Mouse (Mus musculus): ENCODE measurements around the gene Cphx3. TPM values are rescaled to one million over a fixed set of nuclear protein-coding genes. Genes with fewer than 3 reads are reported as not detected.

The Cphx3 gene
- polyA plus RNA-seq, 1 experiment from 2014 or later: not detected

Other genes starting within 250 kb of the Cphx3 start
- gene Anxa11, start 240.1 kb upstream of the Cphx3 start, polyA plus RNA-seq (2014; fragmentation: Nextera tagmentation; extraction: Ambion mirVana): 2.3 and 3.1 TPM in 2 replicates
- gene Plac9a, start 179.2 kb upstream of the Cphx3 start, polyA plus RNA-seq (2014; fragmentation: Nextera tagmentation; extraction: Ambion mirVana): not detected in 2 replicates
- gene Tmem254a, start 154.6 kb upstream of the Cphx3 start, polyA plus RNA-seq (2014; fragmentation: Nextera tagmentation; extraction: Ambion mirVana): 3.7 and 4.4 TPM in 2 replicates
- gene Cphx1, start 144.0 kb upstream of the Cphx3 start, polyA plus RNA-seq (2014; fragmentation: Nextera tagmentation; extraction: Ambion mirVana): not detected in 2 replicates
- 1.9 and 2.1 TPM in 2 replicates for gene Duxbl1, start 103.7 kb upstream of the Cphx3 start, polyA plus RNA-seq (2014; fragmentation: Nextera tagmentation; extraction: Ambion mirVana)
- 8.1 and 12.1 TPM in 2 replicates for gene Gm9780, start 39.6 kb upstream of the Cphx3 start, polyA plus RNA-seq (2014; fragmentation: Nextera tagmentation; extraction: Ambion mirVana)
- gene Tmem254c, start 14.9 kb upstream of the Cphx3 start, polyA plus RNA-seq (2014; fragmentation: Nextera tagmentation; extraction: Ambion mirVana): 11.6 and 24.2 TPM in 2 replicates
- not detected in 2 replicates for gene Cphx2, start 781 bp upstream of the Cphx3 start, polyA plus RNA-seq (2014; fragmentation: Nextera tagmentation; extraction: Ambion mirVana)
- not detected in 2 replicates for gene Duxbl2, start 36.1 kb downstream of the Cphx3 start, polyA plus RNA-seq (2014; fragmentation: Nextera tagmentation; extraction: Ambion mirVana)
- 5.2 and 7.4 TPM in 2 replicates for gene Plac9b, start 100.2 kb downstream of the Cphx3 start, polyA plus RNA-seq (2014; fragmentation: Nextera tagmentation; extraction: Ambion mirVana)
- gene Tmem254b, start 124.7 kb downstream of the Cphx3 start, polyA plus RNA-seq (2014; fragmentation: Nextera tagmentation; extraction: Ambion mirVana): 15.0 and 28.6 TPM in 2 replicates
- gene Duxbl3, start 175.7 kb downstream of the Cphx3 start, polyA plus RNA-seq (2014; fragmentation: Nextera tagmentation; extraction: Ambion mirVana): 2.9 and 3.2 TPM in 2 replicates